Mouse (Mus musculus): ENCODE results near the gene Sh3bp5. TPM values are rescaled to one million over a fixed set of nuclear protein-coding genes. Genes with fewer than 3 reads are reported as not detected.

The Sh3bp5 gene
- total RNA-seq, 2 experiments from 2014 or later, result 60.0 to 60.9 TPM

- peak; percentile 57 to 58 for DNase-seq
These were observed 2.0 kb downstream of the Sh3bp5 start for GRCm38 (mm10) chr14:31433851-31434360.

DNA sequence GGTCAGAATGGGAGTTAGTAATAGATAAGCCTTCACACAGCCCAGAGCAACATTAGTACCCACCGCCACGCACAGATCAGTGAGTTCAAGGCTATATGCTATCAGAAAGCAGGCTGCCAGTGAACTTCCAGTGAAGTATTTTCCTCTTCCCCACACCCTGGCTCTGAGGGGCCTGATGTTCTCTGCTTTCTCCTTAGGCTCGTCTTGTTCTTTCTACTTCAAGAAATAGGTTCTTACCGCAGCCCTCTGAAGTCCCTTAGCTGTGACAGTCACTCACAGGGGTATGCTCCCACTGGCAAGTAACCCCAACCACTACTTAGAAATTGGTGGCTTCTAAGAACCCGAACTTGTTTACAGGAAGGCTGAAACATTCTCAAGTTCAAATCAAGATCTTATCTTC, 2.8 kb downstream of the Sh3bp5 start:
- peak in 1 of 2 experiments; percentile 37 for DNase-seq

DNA sequence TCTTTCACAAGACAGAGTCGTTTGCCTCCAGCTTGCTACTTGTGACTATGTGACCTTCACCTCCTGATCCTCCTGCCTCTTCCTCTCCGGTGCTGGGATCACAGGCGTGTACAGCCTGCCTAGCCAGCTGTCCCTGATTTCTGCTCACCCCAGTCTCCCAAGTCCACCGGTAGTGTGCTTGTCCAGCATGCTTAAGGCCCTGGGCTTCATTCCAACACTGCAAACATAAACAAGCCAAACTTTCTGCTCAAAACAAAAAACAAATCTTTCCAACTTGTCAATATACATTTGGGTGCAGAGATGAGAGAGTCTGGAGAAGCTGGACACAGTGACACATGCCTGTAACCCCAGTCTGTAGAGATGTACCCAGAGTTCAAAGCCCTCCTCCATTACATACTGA, 3.5 kb downstream of the Sh3bp5 start:
- peak in 1 of 2 experiments; percentile 36 for DNase-seq

DNA sequence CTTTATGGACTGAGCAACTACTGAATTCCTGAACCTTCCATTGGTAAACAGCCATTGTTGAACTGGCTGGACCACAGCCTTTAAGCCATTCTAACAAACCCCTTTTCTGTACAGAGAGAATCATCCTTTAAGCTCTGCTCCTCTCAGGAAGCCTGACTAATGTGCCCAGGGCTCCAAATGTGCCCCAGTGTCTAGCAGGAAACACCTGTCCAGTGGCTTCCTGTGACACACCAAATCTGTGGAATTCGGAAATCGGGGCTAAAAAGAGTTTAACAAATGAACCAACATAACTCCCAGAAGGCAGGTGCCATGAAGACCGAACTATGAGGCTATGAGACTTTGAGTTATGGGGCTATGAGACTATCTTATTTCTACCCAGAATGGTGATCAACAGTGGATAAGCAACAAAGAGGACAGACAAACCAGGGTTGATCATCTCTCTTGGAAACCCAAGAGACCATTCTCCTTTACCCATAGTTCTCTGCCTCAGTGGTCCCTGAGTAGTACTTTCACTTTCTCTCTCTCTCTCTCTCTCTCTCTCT, 4.0 kb downstream of the Sh3bp5 start:
- peak; percentile 45 to 74 for DNase-seq

GRCm38 (mm10) chr14:31429004-31429395, 6.9 kb downstream of the Sh3bp5 start:
- DNase-seq, result no peak

DNA sequence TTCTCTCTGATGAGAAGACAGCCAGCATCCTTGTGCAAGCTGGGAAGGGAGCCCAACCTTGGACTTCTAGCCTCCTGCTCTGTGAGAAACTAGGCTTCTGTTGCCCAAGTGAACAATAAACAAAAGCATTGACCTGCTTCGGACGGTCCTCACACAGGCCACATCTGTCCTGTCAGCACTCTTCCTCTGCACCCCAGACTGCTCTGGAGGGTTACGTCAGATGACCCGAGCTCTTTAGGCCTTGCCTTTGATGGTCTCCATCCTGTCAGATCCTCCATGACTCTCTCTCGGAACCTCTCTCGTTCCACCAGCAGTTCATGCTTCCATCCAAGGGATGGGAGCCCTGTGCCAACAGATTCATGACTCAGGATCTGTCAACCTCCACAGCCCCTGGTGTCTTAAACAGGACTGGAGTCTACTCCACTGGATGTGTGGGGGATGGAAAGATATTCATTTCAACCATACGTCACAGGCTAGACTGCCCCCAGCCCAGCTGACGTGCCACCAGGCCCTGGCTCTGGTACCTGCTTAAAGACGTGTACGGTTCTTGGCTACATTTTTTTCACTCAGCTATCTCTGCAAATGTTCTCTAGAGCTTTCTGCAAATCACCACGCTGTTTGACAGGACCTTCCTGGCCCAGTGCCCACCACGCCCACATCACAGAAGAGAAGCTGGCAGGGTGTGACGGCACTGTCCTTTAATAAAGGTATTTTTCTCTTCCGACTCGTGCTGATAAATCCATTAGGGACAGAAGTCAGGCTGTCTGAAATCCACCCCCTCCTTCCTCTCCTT, 7.5 kb downstream of the Sh3bp5 start:
- peak; percentile 89 to 90 for DNase-seq

DNA sequence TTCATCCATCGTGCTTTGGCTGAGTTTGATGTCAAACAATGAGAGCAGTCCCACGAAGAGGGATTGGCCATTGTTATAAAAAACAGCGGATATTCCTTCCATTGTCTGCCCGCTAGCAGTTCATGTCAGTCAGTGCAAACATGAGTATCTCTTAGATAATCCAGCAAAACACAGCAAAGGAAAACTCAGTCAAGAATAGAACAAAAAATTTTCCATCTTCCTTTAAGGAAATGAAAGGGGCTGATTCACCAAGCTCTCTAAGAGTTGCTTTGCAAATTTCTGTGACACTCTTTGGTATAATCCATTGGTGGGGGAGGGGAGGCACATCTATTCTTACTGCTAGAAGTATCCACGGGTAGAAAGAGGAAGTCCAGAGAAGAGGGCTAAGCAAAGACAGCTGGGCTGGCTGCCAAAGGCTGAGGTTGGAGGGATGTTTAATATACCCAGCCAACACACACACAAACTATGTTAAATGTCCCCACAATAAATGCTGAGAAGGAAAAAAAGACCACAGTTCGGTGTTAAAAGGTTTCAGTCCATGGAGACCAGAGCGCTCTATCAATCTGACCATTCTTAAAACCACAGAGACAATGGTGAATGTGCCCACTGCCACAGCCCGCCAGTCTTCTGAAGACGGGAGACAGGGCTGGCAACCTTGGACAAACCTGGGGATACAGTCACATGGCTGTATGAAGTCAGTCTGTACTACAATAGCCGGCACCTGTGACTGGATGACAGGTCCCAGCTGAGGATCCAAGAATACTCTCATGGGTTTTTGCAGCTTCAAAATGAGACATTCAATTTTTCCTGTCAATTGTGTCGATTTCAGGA, 12.7 kb downstream of the Sh3bp5 start:
- peak; percentile 81 to 91 for DNase-seq

- DNase-seq, result no peak
These were observed 13.5 kb downstream of the Sh3bp5 start for GRCm38 (mm10) chr14:31422395-31422794.

DNA sequence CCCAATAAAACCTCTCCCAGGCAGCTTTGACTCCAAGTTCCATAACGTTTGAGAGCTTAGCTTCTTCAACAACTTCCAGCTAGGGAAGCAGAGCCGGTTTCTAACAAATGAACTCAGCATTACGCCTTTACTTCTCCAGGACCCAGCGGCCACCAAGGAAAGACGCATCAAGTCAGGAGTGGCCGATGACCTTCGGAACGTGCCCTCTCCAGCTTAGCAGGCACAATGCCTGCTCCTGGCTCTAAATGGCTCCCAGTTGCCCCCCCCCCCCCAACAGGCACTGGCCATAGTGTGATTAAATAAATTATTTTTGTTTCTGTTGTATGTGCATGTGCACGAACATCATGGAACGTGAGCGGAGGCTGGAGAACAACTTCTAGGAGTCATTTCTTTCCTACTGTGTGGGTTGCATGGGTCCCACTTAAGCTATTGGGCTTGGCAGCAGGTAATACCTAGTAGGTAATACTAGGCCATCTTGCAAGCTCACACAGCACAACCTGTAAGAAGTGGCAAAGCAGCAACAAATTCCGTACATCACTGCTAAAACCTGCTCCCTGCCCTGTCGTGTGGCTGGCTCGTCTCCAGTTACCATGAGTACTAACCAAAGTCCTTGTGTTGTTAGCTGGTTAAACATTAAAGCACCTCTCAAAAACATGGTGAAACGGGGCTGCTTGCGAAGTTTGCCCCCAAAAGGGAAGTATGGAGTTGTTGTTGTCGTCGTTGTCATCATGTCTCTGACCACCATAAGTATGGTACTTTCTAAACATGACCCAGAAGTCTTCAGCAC, 14.2 kb downstream of the Sh3bp5 start:
- DNase-seq, result no peak

DNA sequence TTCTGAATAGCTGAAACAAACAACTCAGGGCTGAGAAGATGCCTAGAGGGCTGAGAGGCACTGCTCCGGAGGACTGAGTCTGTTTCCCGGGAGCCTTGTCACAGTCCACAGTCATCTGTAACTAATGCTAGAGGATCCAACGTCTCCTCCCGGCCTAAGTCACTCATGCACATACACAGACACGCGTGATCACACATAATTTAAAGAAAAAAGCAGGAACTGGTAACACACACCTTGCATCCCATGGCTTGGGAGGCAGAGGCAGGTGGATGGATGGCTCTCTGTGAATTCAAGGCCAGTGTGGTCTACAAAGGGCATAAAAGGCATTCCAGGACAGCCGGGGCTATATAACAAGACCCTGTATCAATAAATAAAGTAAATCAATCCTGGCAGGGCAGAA, 14.9 kb downstream of the Sh3bp5 start:
- no peak for DNase-seq

- DNase-seq, result no peak
These were observed 15.3 kb downstream of the Sh3bp5 start for GRCm38 (mm10) chr14:31420562-31420961.

DNA sequence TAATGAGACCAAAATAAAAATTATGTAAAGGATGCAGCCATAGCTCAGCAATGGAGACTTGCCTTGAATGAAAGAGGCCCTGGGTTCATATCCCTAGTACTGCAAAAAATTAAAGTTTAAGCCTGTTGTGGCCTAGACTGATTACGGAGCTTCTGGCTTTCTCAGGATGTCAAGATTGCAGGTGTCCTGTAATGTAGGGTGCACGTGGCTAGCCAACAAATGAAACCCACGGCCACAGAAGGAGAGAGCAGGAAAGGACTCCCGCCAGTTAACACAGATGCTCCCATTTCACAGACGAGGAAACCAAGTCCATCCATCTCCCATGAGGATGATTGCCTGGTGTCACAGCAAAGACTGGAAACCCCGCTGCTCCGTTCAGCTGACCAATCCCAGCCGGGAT, 15.7 kb downstream of the Sh3bp5 start:
- no peak for DNase-seq

- no peak for DNase-seq
These were observed 16.6 kb downstream of the Sh3bp5 start for GRCm38 (mm10) chr14:31419279-31419678.

GRCm38 (mm10) chr14:31416835-31417549, 18.9 kb downstream of the Sh3bp5 start:
- no peak for DNase-seq

- no peak for DNase-seq
These were observed 19.5 kb downstream of the Sh3bp5 start for GRCm38 (mm10) chr14:31416411-31416810.

GRCm38 (mm10) chr14:31414967-31415376, 20.9 kb downstream of the Sh3bp5 start:
- peak; percentile 69 to 75 for DNase-seq

DNA sequence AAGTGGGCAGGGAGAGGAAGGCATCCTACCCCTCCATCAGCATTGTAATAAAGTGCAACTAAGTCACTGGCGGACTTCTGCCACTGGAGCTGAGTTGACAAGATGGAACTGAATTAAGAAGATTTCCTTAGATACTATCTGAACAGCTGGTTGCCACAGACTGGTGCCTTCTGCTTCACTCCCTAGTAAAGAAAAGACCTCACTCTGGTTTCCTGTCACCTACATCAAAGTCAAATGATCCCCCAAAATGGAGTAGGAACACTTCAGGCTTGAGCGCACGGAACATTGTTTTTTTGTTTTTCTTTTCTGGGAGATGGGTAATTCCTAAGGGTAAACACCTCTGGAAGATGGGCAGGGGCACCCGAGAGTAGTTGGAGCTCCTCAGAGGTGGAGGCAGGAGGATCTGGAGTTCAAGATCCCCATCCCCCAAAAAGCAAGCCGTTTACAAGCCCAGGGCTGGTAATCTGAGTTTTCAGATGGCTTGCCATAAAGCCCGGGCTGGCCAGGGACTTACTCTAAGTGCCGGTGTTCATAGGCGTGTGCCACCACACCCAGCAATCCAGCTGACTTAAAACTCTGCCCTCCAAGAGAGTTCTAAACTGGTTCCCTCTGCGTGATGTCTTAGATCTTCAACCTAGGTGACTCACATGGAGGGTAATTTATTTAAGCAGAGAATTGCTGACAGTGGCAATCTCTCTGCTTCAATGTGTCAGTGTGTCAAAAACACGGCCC, 21.5 kb downstream of the Sh3bp5 start:
- no peak for DNase-seq

GRCm38 (mm10) chr14:31413475-31414086, 22.3 kb downstream of the Sh3bp5 start:
- DNase-seq, result peak in 1 of 2 experiments; percentile 62

- peak; percentile 81 to 85 for DNase-seq
These were observed 23.2 kb downstream of the Sh3bp5 start for GRCm38 (mm10) chr14:31412651-31413056.

- DNase-seq, result no peak
These were observed 25.1 kb downstream of the Sh3bp5 start for GRCm38 (mm10) chr14:31410737-31411136.
